Mouse (Mus musculus): ENCODE measurements around the gene Adm. TPM values are rescaled to one million over a fixed set of nuclear protein-coding genes. Genes with fewer than 3 reads are reported as not detected.
"Not testable (repeated sequence)": the region's sequence is repeated elsewhere in the genome, so short reads cannot be mapped to it uniquely, and the experiment has no call there.

Adm gene
- polyA plus RNA-seq, 1 experiment, result not detected

- H3K27ac ChIP-seq (ENCODE audit: control insufficient read depth, insufficient read depth, low read depth, low read length, poor library complexity), result no peak overlapping the region
- TF ChIP-seq POLR2A (IDR thresholded peaks at IDR 0.05; ENCODE audit: borderline replicate concordance, control insufficient read depth, low read depth, low read length) (no peak), CTCF (IDR thresholded peaks at IDR 0.05; ENCODE audit: control insufficient read depth, insufficient read depth, low read length) (no peak)
- WGBS, result 58% methylated on average over 1 of the region's 1 CpGs
- no peak overlapping the region for H3K4me3 ChIP-seq (replicated peaks; ENCODE audit: control insufficient read depth, low read depth, low read length)
- no peaks in the 10 kb centered on the region for H3K4me1 ChIP-seq (ENCODE audit: control insufficient read depth, insufficient read depth, low read length)
These were observed 9.1 kb downstream of the Adm start for GRCm38 (mm10) chr7:110636559-110636958.

- WGBS, result 74% methylated on average over 17 of the region's 17 CpGs
- Histone ChIP-seq H3K4me1 (ENCODE audit: control insufficient read depth, insufficient read depth, low read length) (no peaks in the 10 kb centered on the region), H3K27ac (ENCODE audit: control insufficient read depth, insufficient read depth, low read depth, low read length, poor library complexity) (no peak overlapping the region), H3K4me3 (replicated peaks; ENCODE audit: control insufficient read depth, low read depth, low read length) (no peak overlapping the region)
- TF ChIP-seq CTCF (IDR thresholded peaks at IDR 0.05; ENCODE audit: control insufficient read depth, insufficient read depth, low read length) (no peak), POLR2A (IDR thresholded peaks at IDR 0.05; ENCODE audit: borderline replicate concordance, control insufficient read depth, low read depth, low read length) (no peak)
These were observed 11.0 kb downstream of the Adm start for GRCm38 (mm10) chr7:110638305-110639110.

DNA sequence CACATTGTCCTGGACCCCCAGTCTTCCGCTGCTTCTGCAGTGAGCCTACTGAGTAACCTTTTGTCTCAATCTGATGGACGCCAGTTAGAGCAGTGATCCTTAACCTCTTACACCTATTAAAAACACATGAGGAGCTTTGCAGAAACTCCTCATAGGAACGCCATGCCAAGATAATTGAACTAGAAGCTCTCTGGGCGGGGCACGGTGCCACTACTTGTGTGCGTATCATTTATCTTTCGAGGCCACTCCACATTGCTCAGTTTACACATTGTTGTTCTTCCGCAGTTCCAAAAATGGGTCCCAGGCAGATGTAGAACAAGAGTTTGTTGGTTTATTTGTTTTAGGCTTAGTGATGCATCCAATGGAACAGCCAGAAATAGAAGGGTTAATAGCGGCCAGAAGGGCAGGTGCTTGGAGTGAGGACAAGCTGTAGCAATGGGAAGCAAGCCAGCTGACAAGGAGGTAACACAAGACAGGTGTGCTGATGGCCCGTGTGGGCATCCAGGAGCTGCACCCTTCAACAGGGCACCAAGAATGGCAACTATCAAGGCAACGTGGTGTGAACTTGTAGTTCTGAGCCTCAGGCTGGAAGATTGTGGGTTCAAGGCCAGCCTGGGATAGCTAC, 11.9 kb downstream of the Adm start:
- 85% methylated on average over 11 of the region's 11 CpGs for WGBS
- TF ChIP-seq POLR2A (IDR thresholded peaks at IDR 0.05; ENCODE audit: borderline replicate concordance, control insufficient read depth, low read depth, low read length), result no peak
- no peak for TF ChIP-seq CTCF (IDR thresholded peaks at IDR 0.05; ENCODE audit: control insufficient read depth, insufficient read depth, low read length)
- H3K27ac ChIP-seq (ENCODE audit: control insufficient read depth, insufficient read depth, low read depth, low read length, poor library complexity), result no peak overlapping the region
- H3K4me1 ChIP-seq (ENCODE audit: control insufficient read depth, insufficient read depth, low read length), result no peaks in the 10 kb centered on the region
- no peak overlapping the region for H3K4me3 ChIP-seq (replicated peaks; ENCODE audit: control insufficient read depth, low read depth, low read length)

DNA sequence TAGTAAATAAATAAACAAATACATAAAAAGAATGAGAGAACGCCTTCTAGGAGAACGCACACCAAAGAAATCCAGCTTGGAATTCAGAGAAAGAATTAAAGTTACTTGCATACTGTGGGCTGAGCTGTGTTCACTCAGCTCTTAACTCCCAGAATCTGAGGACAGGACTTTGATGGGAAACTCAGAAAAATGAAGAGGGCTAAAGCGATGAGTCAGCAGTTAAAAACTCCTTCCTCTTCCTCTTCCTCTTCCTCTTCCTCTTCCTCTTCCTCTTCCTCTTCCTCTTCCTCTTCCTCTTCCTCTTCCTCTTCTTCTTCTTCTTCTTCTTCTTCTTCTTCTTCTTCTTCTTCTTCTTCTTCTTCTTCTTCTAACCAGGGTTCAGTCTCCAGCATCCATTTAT, 12.5 kb downstream of the Adm start:
- not testable (repeated sequence) for H3K4me1 ChIP-seq (ENCODE audit: control insufficient read depth, insufficient read depth, low read length); H3K4me3 ChIP-seq (replicated peaks; ENCODE audit: control insufficient read depth, low read depth, low read length); H3K27ac ChIP-seq (ENCODE audit: control insufficient read depth, insufficient read depth, low read depth, low read length, poor library complexity)
- 82% methylated on average over 3 of the region's 3 CpGs for WGBS

GRCm38 (mm10) chr7:110645311-110645710, 17.9 kb downstream of the Adm start:
- Histone ChIP-seq H3K4me3 (replicated peaks; ENCODE audit: control insufficient read depth, low read depth, low read length) (no peak overlapping the region), H3K4me1 (ENCODE audit: control insufficient read depth, insufficient read depth, low read length) (no peaks in the 10 kb centered on the region), H3K27ac (ENCODE audit: control insufficient read depth, insufficient read depth, low read depth, low read length, poor library complexity) (no peak overlapping the region)
- TF ChIP-seq CTCF (IDR thresholded peaks at IDR 0.05; ENCODE audit: control insufficient read depth, insufficient read depth, low read length) (no peak), POLR2A (IDR thresholded peaks at IDR 0.05; ENCODE audit: borderline replicate concordance, control insufficient read depth, low read depth, low read length) (no peak)
- WGBS, result 72% methylated on average over 5 of the region's 5 CpGs

- TF ChIP-seq POLR2A (IDR thresholded peaks at IDR 0.05; ENCODE audit: borderline replicate concordance, control insufficient read depth, low read depth, low read length), result no peak
- no peak for TF ChIP-seq CTCF (IDR thresholded peaks at IDR 0.05; ENCODE audit: control insufficient read depth, insufficient read depth, low read length)
- Histone ChIP-seq H3K27ac (ENCODE audit: control insufficient read depth, insufficient read depth, low read depth, low read length, poor library complexity) (no peak overlapping the region), H3K4me1 (ENCODE audit: control insufficient read depth, insufficient read depth, low read length) (no peaks in the 10 kb centered on the region), H3K4me3 (replicated peaks; ENCODE audit: control insufficient read depth, low read depth, low read length) (no peak overlapping the region)
- 55% methylated on average over 6 of the region's 6 CpGs for WGBS
These were observed 18.4 kb downstream of the Adm start for GRCm38 (mm10) chr7:110645859-110646258.

DNA sequence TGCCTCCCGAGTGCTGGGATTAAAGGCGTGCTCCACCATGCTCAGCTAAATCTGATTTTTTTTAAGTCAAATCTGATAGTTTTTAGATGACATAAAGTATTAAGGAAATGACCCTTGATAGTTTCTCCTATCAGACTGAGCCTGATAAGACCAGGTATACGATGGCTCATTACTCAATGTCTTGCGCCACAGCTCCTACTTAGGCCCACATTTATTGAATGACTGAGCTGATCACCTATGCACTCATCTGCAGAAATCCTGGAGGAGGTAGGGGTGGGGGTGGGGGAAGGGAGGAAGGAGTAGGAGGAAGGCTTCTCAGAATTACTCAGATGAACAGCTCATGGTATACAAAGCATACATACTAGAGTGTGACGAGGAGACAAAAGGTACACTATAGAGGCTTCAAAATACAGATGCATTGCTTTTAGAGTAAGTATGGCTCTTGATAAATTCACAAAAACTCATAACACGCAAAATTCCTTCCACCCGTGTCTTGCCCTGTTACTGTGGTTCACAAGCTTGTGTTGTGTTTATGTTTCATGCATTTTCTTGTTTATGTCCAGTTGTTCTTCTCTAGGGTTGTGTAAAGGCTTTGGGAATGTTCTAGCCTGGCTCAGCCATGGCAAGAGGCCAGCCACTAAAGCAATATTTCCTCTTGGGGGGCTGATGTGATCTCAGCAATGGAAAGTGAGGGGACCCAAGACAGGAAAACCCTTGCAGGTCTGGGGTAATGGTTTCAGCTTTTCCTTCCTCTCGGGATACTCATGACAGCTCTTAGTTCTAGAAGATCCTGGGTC, 19.3 kb downstream of the Adm start:
- 72% methylated on average over 8 of the region's 8 CpGs for whole genome bisulfite sequencing

More for the DNA sequence above, 19.3 kb downstream of the Adm start:
- TF ChIP-seq CTCF (IDR thresholded peaks at IDR 0.05; ENCODE audit: control insufficient read depth, insufficient read depth, low read length) (no peak), POLR2A (IDR thresholded peaks at IDR 0.05; ENCODE audit: borderline replicate concordance, control insufficient read depth, low read depth, low read length) (no peak)
- H3K4me1 ChIP-seq (ENCODE audit: control insufficient read depth, insufficient read depth, low read length), result no peaks in the 10 kb centered on the region
- no peak overlapping the region for H3K4me3 ChIP-seq (replicated peaks; ENCODE audit: control insufficient read depth, low read depth, low read length)
- H3K27ac ChIP-seq (ENCODE audit: control insufficient read depth, insufficient read depth, low read depth, low read length, poor library complexity), result no peak overlapping the region
